Mouse (Mus musculus): ENCODE data around the gene Copz2.

- TF ChIP-seq CTCF (conservative IDR thresholded peaks at IDR 0.05; ENCODE audit: low read length) (no peak), NANOG (IDR thresholded peaks at IDR 0.05; ENCODE audit: borderline replicate concordance, low read length) (no peak), POU5F1 (IDR thresholded peaks at IDR 0.05; ENCODE audit: borderline replicate concordance, low read length) (no peak)
These were observed 58.9 kb downstream of the Copz2 start for GRCm38 (mm10) chr11:96908594-96908993.

All from E14TG2a.4 (cell line).